Mouse (Mus musculus): ENCODE measurements around the gene Fos.
"Not testable (repeated sequence)": the region's sequence is repeated elsewhere in the genome, so short reads cannot be mapped to it uniquely, and the experiment has no call there.

Fos gene

GRCm38 (mm10) chr12:85524859-85525495 lies 51.3 kb downstream of the Fos start:
- DNase-seq: not testable (repeated sequence)
